Comparison of ENCODE assay signal across 20 mouse cellular contexts in genomic region chr2:164434681-164435080, GRCm38 (mm10). TPM values are rescaled to one million over a fixed set of nuclear protein-coding genes. Genes with fewer than 3 reads are reported as not detected.
A peak's percentile ranks its signal among the peaks of the same experiment; 100 is the strongest.
DNase-seq lines count a peak whose midpoint lies in the region; ATAC-seq and TF ChIP-seq lines count a peak whose summit lies in the region.
"Had no signal": no experiment of that assay in that cellular context is flagged by ENCODE, and none has a peak within 500 bp of the region (broad histone marks: within the 10 kb centered on the region; RNA-seq: fewer than 3 reads in every experiment).

No protein-coding gene starts in this region.

- no peak overlapping the region for H3K9ac ChIP-seq in kidney, embryonic 15.5 days
- no peak overlapping the region for H3K9ac ChIP-seq in heart, adult 2 months (ENCODE audit: low read depth, low read length)
- H3K9ac ChIP-seq: forebrain, postnatal 0 days; liver, embryonic 14.5 days had no signal

- no peak for TF ChIP-seq CTCF in gastrocnemius, adult 2 months (IDR thresholded peaks at IDR 0.05)
- TF ChIP-seq CTCF in heart, adult 2 months (IDR thresholded peaks at IDR 0.05): no peak

- H3K79me2 ChIP-seq in myocyte (ENCODE audit: control insufficient read depth, insufficient read depth): peaks cover 76% of the 10 kb centered on the region
- H3K79me2 ChIP-seq in heart, adult 2 months (replicated peaks; ENCODE audit: control insufficient read depth, insufficient read depth, low read length): no peaks in the 10 kb centered on the region

- H3K9me3 ChIP-seq in embryonic facial prominence, embryonic 10.5 days: no peaks in the 10 kb centered on the region
- H3K9me3 ChIP-seq in kidney, embryonic 15.5 days (replicated peaks): no peaks in the 10 kb centered on the region
- H3K9me3 ChIP-seq in hindbrain, embryonic 10.5 days: no peaks in the 10 kb centered on the region
- H3K9me3 ChIP-seq: heart, embryonic 10.5 days had no signal

- H3K4me1 ChIP-seq in embryonic facial prominence, embryonic 10.5 days: peaks cover 85% of the 10 kb centered on the region
- H3K4me1 ChIP-seq in kidney, embryonic 15.5 days: peaks cover 97% of the 10 kb centered on the region
- peaks cover 12% of the 10 kb centered on the region for H3K4me1 ChIP-seq in heart, adult 2 months (ENCODE audit: control insufficient read depth, insufficient read depth, low read length)
- H3K4me1 ChIP-seq in hindbrain, embryonic 10.5 days (replicated peaks): peaks cover 57% of the 10 kb centered on the region

- WGBS in embryonic facial prominence, embryonic 10.5 days: 84% methylated on average over 3 of the region's 3 CpGs
- WGBS in kidney, embryonic 15.5 days: 23% methylated on average over 3 of the region's 3 CpGs
- 73% methylated on average over 3 of the region's 3 CpGs for WGBS in heart, adult 2 months
- 89% methylated on average over 3 of the region's 3 CpGs for WGBS in hindbrain, embryonic 10.5 days

- TF ChIP-seq POLR2A in myocyte (IDR thresholded peaks at IDR 0.05; ENCODE audit: insufficient read length, low read depth): no peak
- no peak for TF ChIP-seq POLR2A in heart, adult 2 months (IDR thresholded peaks at IDR 0.05; ENCODE audit: insufficient read depth, low read depth, low read length)

- H3K4me3 ChIP-seq in gastrocnemius, adult 2 months: peak overlapping the region; percentile 55
- H3K4me3 ChIP-seq in embryonic facial prominence, embryonic 10.5 days: no peak overlapping the region
- H3K4me3 ChIP-seq in kidney, embryonic 15.5 days (replicated peaks): no peak overlapping the region
- no peak overlapping the region for H3K4me3 ChIP-seq in myocyte
- no peak overlapping the region for H3K4me3 ChIP-seq in heart, adult 2 months
- no peak overlapping the region for H3K4me3 ChIP-seq in hindbrain, embryonic 10.5 days
- H3K4me3 ChIP-seq: heart, embryonic 10.5 days had no signal

- H3ac ChIP-seq in myocyte (ENCODE audit: control insufficient read depth, insufficient read length): no peak overlapping the region

- H3K36me3 ChIP-seq in embryonic facial prominence, embryonic 10.5 days (replicated peaks): no peaks in the 10 kb centered on the region
- H3K36me3 ChIP-seq in kidney, embryonic 15.5 days: no peaks in the 10 kb centered on the region
- peaks cover 2% of the 10 kb centered on the region for H3K36me3 ChIP-seq in myocyte (ENCODE audit: control insufficient read depth, insufficient read depth)
- H3K36me3 ChIP-seq in heart, adult 2 months (ENCODE audit: control insufficient read depth, insufficient read depth, low read length): no peaks in the 10 kb centered on the region
- no peaks in the 10 kb centered on the region for H3K36me3 ChIP-seq in hindbrain, embryonic 10.5 days
- H3K36me3 ChIP-seq: heart, embryonic 10.5 days had no signal

- no peak for TF ChIP-seq EP300 in heart, adult 2 months (IDR thresholded peaks at IDR 0.05; ENCODE audit: insufficient read depth, low read depth, low read length)

- 0 out of 2 replicates have a peak overlapping the region, but pooled peaks have one; percentile 4 for H3K4me2 ChIP-seq in kidney, embryonic 15.5 days
- H3K4me2 ChIP-seq in myocyte (ENCODE audit: low read depth): peak overlapping the region; percentile 19
- H3K4me2 ChIP-seq: midbrain, embryonic 11.5 days had no signal

- peaks cover 32% of the 10 kb centered on the region for H3K27me3 ChIP-seq in embryonic facial prominence, embryonic 10.5 days (replicated peaks; ENCODE audit: low read depth, poor library complexity, severe bottlenecking)
- no peaks in the 10 kb centered on the region for H3K27me3 ChIP-seq in kidney, embryonic 15.5 days
- no peaks in the 10 kb centered on the region for H3K27me3 ChIP-seq in myocyte (ENCODE audit: control insufficient read depth, insufficient read depth, insufficient read length)
- no peaks in the 10 kb centered on the region for H3K27me3 ChIP-seq in heart, adult 2 months (ENCODE audit: control insufficient read depth, insufficient read depth, low read length)
- peaks cover 19% of the 10 kb centered on the region for H3K27me3 ChIP-seq in hindbrain, embryonic 10.5 days (ENCODE audit: insufficient read depth, poor library complexity, severe bottlenecking)

- DNase-seq in gastrocnemius, adult 2 months: peak; percentile 41
- DNase-seq in gastrocnemius, postnatal 4 days (ENCODE audit: low spot score in 2 of 2): no peak
- no peak for DNase-seq in embryonic facial prominence, embryonic 10.5 days (ENCODE audit: low spot score)
- no peak for DNase-seq in heart, adult 2 months
- no peak for DNase-seq in hindbrain, embryonic 10.5 days (ENCODE audit: low spot score)
- DNase-seq: adrenal gland, postnatal 14 days; cerebellum, adult 9-10 months; forebrain, postnatal 0 days; gastrocnemius, postnatal 14 days; layer of hippocampus, adult 9-11 months; lung, postnatal 4 days had no signal

- ATAC-seq in kidney, embryonic 15.5 days (replicated peaks; ENCODE audit: low FRiP score): no peak
- no peak for ATAC-seq in frontal cortex, adult (ENCODE audit: low TSS enrichment)
- ATAC-seq: forebrain, postnatal 0 days; hindbrain, postnatal 0 days had no signal

- intact Hi-C loops in gastrocnemius, adult 2 months (cut with DNase I): no loop called here
- intact Hi-C loops in heart, adult 2 months (cut with DNase I): no loop called here

- H3K27ac ChIP-seq in gastrocnemius, adult 2 months: peak overlapping the region; percentile 97
- 0 out of 2 replicates have a peak overlapping the region, but pooled peaks have one; percentile 57 for H3K27ac ChIP-seq in embryonic facial prominence, embryonic 10.5 days (replicated peaks)
- peak overlapping the region; percentile 93 for H3K27ac ChIP-seq in kidney, embryonic 15.5 days
- H3K27ac ChIP-seq in heart, adult 2 months: no peak overlapping the region
- H3K27ac ChIP-seq in hindbrain, embryonic 10.5 days: no peak overlapping the region
- H3K27ac ChIP-seq: hindbrain, postnatal 0 days; liver, embryonic 14.5 days had no signal

TF ChIP-seq in myocyte, 11 proteins besides CTCF, POLR2A, EP300 and RAD21:
- no peak for TF ChIP-seq REST (IDR thresholded peaks at IDR 0.05; ENCODE audit: insufficient read depth, insufficient read length)
- TF ChIP-seq MAX (IDR thresholded peaks at IDR 0.05; ENCODE audit: low read depth): no peak
- TF ChIP-seq TCF3 (IDR thresholded peaks at IDR 0.05; ENCODE audit: insufficient read length, low read depth): no peak
- no peak for TF ChIP-seq TCF12 (IDR thresholded peaks at IDR 0.05; ENCODE audit: insufficient read depth, poor library complexity, severe bottlenecking)

RNA-seq across cellular contexts. Expression of gene Sdc4, which starts 9.0 kb away (rescaled TPM):
- total RNA-seq in gastrocnemius, adult 2 months (2021): 10 to 100 TPM; 39.8 to 95.4 TPM
- total RNA-seq in gastrocnemius, postnatal 4 days (2021): 10 to 100 TPM; 58.1 to 60.1 TPM
- 25.5 and 26.0 TPM in 2 replicates for polyA plus RNA-seq in embryonic facial prominence, embryonic 10.5 days (2016; fragmentation: Nextera tagmentation; extraction: Ambion mirVana)
- 149 and 161 TPM in 2 replicates for polyA plus RNA-seq in kidney, embryonic 15.5 days (2015; fragmentation: Nextera tagmentation; extraction: Ambion mirVana)
- 52.4 TPM for polyA plus RNA-seq in myocyte (2012; fragmentation: generic; extraction: Trizol)
- total RNA-seq in heart, adult 2 months (2021): 10 to 100 TPM; 20.2 to 26.0 TPM
- 14.7 and 15.5 TPM in 2 replicates for polyA plus RNA-seq in heart, adult 2 months (2012; rRNA removed)
- 14.8 and 18.0 TPM in 2 replicates for polyA plus RNA-seq in hindbrain, embryonic 10.5 days (2016; fragmentation: Nextera tagmentation; extraction: Ambion mirVana)

RNA-seq across cellular contexts. Expression of gene Sys1, which starts 22.1 kb away (rescaled TPM):
- total RNA-seq in gastrocnemius, adult 2 months (2021): 10 to 100 TPM; 21.7 to 24.7 TPM
- 10 to 100 TPM; 20.8 to 22.2 TPM for total RNA-seq in gastrocnemius, postnatal 4 days (2021)
- 52.5 and 53.1 TPM in 2 replicates for polyA plus RNA-seq in embryonic facial prominence, embryonic 10.5 days (2016; fragmentation: Nextera tagmentation; extraction: Ambion mirVana)
- polyA plus RNA-seq in kidney, embryonic 15.5 days (2015; fragmentation: Nextera tagmentation; extraction: Ambion mirVana): 59.2 and 64.2 TPM in 2 replicates
- 47.6 TPM for polyA plus RNA-seq in myocyte (2012; fragmentation: generic; extraction: Trizol)
- 10 to 100 TPM; 21.1 to 26.4 TPM for total RNA-seq in heart, adult 2 months (2021)
- 52.0 and 55.0 TPM in 2 replicates for polyA plus RNA-seq in heart, adult 2 months (2012; rRNA removed)
- 61.5 and 76.4 TPM in 2 replicates for polyA plus RNA-seq in hindbrain, embryonic 10.5 days (2016; fragmentation: Nextera tagmentation; extraction: Ambion mirVana)

RNA-seq across cellular contexts. Expression of gene Gm20458, which starts 26.1 kb away (rescaled TPM):
- 1 to 10 TPM; 7.6 to 9.4 TPM for total RNA-seq in gastrocnemius, adult 2 months (2021)
- total RNA-seq in gastrocnemius, postnatal 4 days (2021): 1 to 10 TPM in 1 of 2 experiments, under 1 TPM in 1; 0.96 to 1.9 TPM
- 3.1 and 3.2 TPM in 2 replicates for polyA plus RNA-seq in embryonic facial prominence, embryonic 10.5 days (2016; fragmentation: Nextera tagmentation; extraction: Ambion mirVana)
- 7.7 and 8.3 TPM in 2 replicates for polyA plus RNA-seq in kidney, embryonic 15.5 days (2015; fragmentation: Nextera tagmentation; extraction: Ambion mirVana)
- polyA plus RNA-seq in myocyte (2012; fragmentation: generic; extraction: Trizol): 31.6 TPM
- 1 to 10 TPM; 8.0 to 9.2 TPM for total RNA-seq in heart, adult 2 months (2021)
- 7.8 and 17.2 TPM in 2 replicates for polyA plus RNA-seq in heart, adult 2 months (2012; rRNA removed)
- polyA plus RNA-seq in hindbrain, embryonic 10.5 days (2016; fragmentation: Nextera tagmentation; extraction: Ambion mirVana): 4.4 and 4.5 TPM in 2 replicates

RNA-seq across cellular contexts. Expression of gene Matn4, which starts 29.7 kb away (rescaled TPM):
- total RNA-seq in gastrocnemius, adult 2 months (2021): 1 to 10 TPM in 1 of 2 experiments, under 1 TPM in 1; 0.56 to 1.7 TPM
- 1 to 10 TPM; 5.5 to 6.0 TPM for total RNA-seq in gastrocnemius, postnatal 4 days (2021)
- 0.23 and 0.85 TPM in 2 replicates for polyA plus RNA-seq in embryonic facial prominence, embryonic 10.5 days (2016; fragmentation: Nextera tagmentation; extraction: Ambion mirVana)
- 1.1 and 2.4 TPM in 2 replicates for polyA plus RNA-seq in kidney, embryonic 15.5 days (2015; fragmentation: Nextera tagmentation; extraction: Ambion mirVana)
- polyA plus RNA-seq in myocyte (2012; fragmentation: generic; extraction: Trizol): 0.01 TPM
- total RNA-seq in heart, adult 2 months (2021): under 1 TPM; 0.26 to 0.43 TPM
- 0.70 and 0.82 TPM in 2 replicates for polyA plus RNA-seq in heart, adult 2 months (2012; rRNA removed)
- 0.35 and 0.72 TPM in 2 replicates for polyA plus RNA-seq in hindbrain, embryonic 10.5 days (2016; fragmentation: Nextera tagmentation; extraction: Ambion mirVana)

RNA-seq across cellular contexts. Expression of gene Rbpjl, which starts 31.7 kb away (rescaled TPM):
- total RNA-seq in gastrocnemius, adult 2 months (2021): not detected
- under 1 TPM; 0.13 to 0.15 TPM for total RNA-seq in gastrocnemius, postnatal 4 days (2021)
- not detected in 2 replicates for polyA plus RNA-seq in embryonic facial prominence, embryonic 10.5 days (2016; fragmentation: Nextera tagmentation; extraction: Ambion mirVana)
- polyA plus RNA-seq in kidney, embryonic 15.5 days (2015; fragmentation: Nextera tagmentation; extraction: Ambion mirVana): 0.05 and 0.08 TPM in 2 replicates
- polyA plus RNA-seq in myocyte (2012; fragmentation: generic; extraction: Trizol): 0.06 TPM
- not detected for total RNA-seq in heart, adult 2 months (2021)
- polyA plus RNA-seq in heart, adult 2 months (2012; rRNA removed): 0.03 and 0.18 TPM in 2 replicates
- 0.02 TPM in 1 of 2 replicates, not detected in the other for polyA plus RNA-seq in hindbrain, embryonic 10.5 days (2016; fragmentation: Nextera tagmentation; extraction: Ambion mirVana)
- total RNA-seq: adrenal gland, postnatal 14 days; forebrain, postnatal 0 days; heart, postnatal 25 days; hindbrain, postnatal 0 days had no signal
- polyA plus RNA-seq: midbrain, embryonic 11.5 days; thymus, postnatal 0 days had no signal

Comparison
In these comparisons a context has a peak if more than half of its experiments do, and no peak if none do; other contexts are left out.
1. H3K27ac ChIP-seq: peak in gastrocnemius, adult 2 months (single experiment), embryonic facial prominence, embryonic 10.5 days (single experiment) and kidney, embryonic 15.5 days (single experiment); none in heart, adult 2 months (single experiment) and hindbrain, embryonic 10.5 days (single experiment).